Mouse (Mus musculus): ENCODE measurements around the gene Tsga10.
A peak's percentile ranks its signal among the peaks of the same experiment; 100 is the strongest.

Tsga10 gene

GRCm38 (mm10) chr1:37884451-37884850 lies 18.2 kb upstream of the Tsga10 start:
- peaks cover 28% of the 10 kb centered on the region for H3K4me1 ChIP-seq (replicated peaks; ENCODE audit: low read depth, low read length)
- TF ChIP-seq NANOG (IDR thresholded peaks at IDR 0.05; ENCODE audit: borderline replicate concordance, low read length) (no peak), CTCF (conservative IDR thresholded peaks at IDR 0.05; ENCODE audit: low read length) (no peak), POU5F1 (IDR thresholded peaks at IDR 0.05; ENCODE audit: borderline replicate concordance, low read length) (no peak)
- no peaks in the 10 kb centered on the region for H3K9me3 ChIP-seq (ENCODE audit: low read length)
- no peak overlapping the region for H3K4me3 ChIP-seq (replicated peaks; ENCODE audit: low read length)
- peaks cover 75% of the 10 kb centered on the region for H3K36me3 ChIP-seq (ENCODE audit: insufficient read depth, low read length)
- H3K27me3 ChIP-seq (ENCODE audit: insufficient read depth, low read length) = no peaks in the 10 kb centered on the region

GRCm38 (mm10) chr1:37883411-37883810 lies 17.2 kb upstream of the Tsga10 start:
- Histone ChIP-seq H3K36me3 (ENCODE audit: insufficient read depth, low read length) (peaks cover 83% of the 10 kb centered on the region), H3K4me1 (replicated peaks; ENCODE audit: low read depth, low read length) (peaks cover 22% of the 10 kb centered on the region), H3K27me3 (ENCODE audit: insufficient read depth, low read length) (no peaks in the 10 kb centered on the region), H3K9me3 (ENCODE audit: low read length) (no peaks in the 10 kb centered on the region), H3K4me3 (replicated peaks; ENCODE audit: low read length) (no peak overlapping the region)
- TF ChIP-seq CTCF (conservative IDR thresholded peaks at IDR 0.05; ENCODE audit: low read length) (no peak), POU5F1 (IDR thresholded peaks at IDR 0.05; ENCODE audit: borderline replicate concordance, low read length) (no peak), NANOG (IDR thresholded peaks at IDR 0.05; ENCODE audit: borderline replicate concordance, low read length) (no peak)

DNA sequence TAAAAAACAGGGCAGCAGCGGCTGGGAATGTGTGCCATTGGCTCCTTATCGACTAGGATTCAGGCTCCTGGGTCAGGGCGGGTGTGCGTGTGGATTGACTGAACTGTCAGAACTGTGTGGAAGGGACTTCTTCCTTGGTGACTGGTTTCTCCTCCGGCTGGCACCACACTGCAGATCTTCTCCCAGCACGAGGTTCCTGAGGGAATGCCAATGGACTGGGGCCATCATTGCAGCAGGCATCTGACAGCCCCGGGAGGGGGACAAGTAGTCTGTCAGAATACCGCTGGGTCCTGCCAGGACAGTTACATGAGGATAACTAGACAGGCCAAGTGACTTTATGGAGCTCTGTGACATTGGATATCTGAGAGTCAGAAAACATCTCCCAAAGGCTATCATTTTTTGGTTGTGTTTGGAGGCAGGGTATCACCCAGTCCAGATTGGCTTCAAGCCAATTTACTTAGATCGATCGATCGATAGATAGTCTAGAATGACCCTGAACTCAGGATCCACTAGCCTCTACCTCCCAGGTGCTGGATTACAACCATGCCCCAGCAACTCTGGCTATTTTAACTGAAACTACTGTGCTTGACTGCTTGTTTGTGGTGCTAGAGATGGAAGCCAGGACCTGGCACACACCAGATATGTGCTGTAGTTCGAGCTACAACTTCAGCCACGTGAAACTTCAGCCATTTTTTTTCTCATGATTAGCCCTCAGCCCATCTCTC lies 11.7 kb upstream of the Tsga10 start:
- Histone ChIP-seq H3K9me3 (ENCODE audit: low read length) (no peaks in the 10 kb centered on the region), H3K36me3 (ENCODE audit: insufficient read depth, low read length) (peaks cover 80% of the 10 kb centered on the region), H3K27me3 (ENCODE audit: insufficient read depth, low read length) (no peaks in the 10 kb centered on the region), H3K4me1 (replicated peaks; ENCODE audit: low read depth, low read length) (peaks cover 21% of the 10 kb centered on the region), H3K4me3 (replicated peaks; ENCODE audit: low read length) (no peak overlapping the region)
- TF ChIP-seq CTCF (conservative IDR thresholded peaks at IDR 0.05; ENCODE audit: low read length) (no peak), NANOG (IDR thresholded peaks at IDR 0.05; ENCODE audit: borderline replicate concordance, low read length) (no peak), POU5F1 (IDR thresholded peaks at IDR 0.05; ENCODE audit: borderline replicate concordance, low read length) (no peak)

GRCm38 (mm10) chr1:37873157-37873556 lies 6.9 kb upstream of the Tsga10 start:
- Histone ChIP-seq H3K4me3 (replicated peaks; ENCODE audit: low read length) (peak overlapping the region; percentile 81), H3K36me3 (ENCODE audit: insufficient read depth, low read length) (peaks cover 38% of the 10 kb centered on the region), H3K27me3 (ENCODE audit: insufficient read depth, low read length) (peaks cover 7% of the 10 kb centered on the region), H3K9me3 (ENCODE audit: low read length) (no peaks in the 10 kb centered on the region), H3K4me1 (replicated peaks; ENCODE audit: low read depth, low read length) (peaks cover 33% of the 10 kb centered on the region)
- TF ChIP-seq NANOG (IDR thresholded peaks at IDR 0.05; ENCODE audit: borderline replicate concordance, low read length) = no peak

DNA sequence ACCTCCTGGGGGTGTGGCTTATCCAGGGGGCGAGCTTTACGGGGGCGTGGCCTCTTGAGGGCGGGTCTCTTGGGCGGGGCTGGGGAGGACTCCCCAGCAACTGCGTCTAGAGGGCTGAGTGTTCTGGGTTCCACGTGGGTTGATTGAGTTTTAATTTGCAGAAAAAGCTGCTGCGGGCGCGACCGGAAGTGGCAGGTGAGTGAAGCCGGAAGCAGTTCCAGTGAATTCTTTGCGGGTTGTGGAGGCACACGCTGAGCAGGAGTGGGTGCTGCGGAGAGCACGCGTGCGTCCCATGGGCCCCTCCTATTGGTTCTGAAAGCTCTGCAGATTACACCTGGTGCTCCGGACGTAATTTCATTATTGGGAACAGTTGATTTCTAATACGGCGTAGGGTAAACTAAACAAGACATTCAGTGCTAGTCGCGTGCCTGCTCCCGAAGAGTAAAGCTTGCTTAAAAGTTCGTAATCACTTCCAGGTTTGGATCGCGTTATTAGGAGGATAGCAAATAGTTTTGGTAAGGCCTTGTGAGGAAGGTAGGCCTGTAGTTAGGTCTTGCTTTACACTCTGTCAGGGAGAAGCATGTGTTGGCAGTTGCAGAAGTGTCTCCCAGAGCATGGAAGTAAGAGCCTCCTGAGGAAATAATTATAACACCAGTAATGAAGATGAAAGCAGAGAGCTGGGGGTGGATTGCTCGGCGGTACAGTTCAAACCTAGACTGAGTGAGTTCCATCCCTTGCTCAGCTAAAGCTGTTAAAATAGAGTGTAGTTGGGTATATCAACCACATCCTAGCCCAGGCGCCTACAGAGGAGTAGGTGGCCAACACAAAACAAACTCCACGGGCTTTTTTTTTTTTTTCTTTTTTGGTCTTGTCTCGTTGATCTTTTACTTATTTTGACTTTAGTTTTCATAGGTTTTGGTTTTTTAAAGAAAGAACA lies 6.2 kb upstream of the Tsga10 start:
- H3K36me3 ChIP-seq (ENCODE audit: insufficient read depth, low read length) = peaks cover 30% of the 10 kb centered on the region
- TF ChIP-seq CTCF (conservative IDR thresholded peaks at IDR 0.05; ENCODE audit: low read length) = no peak
- TF ChIP-seq NANOG (IDR thresholded peaks at IDR 0.05; ENCODE audit: borderline replicate concordance, low read length) = no peak
- no peak for TF ChIP-seq POU5F1 (IDR thresholded peaks at IDR 0.05; ENCODE audit: borderline replicate concordance, low read length)
- H3K27me3 ChIP-seq (ENCODE audit: insufficient read depth, low read length) = peaks cover 7% of the 10 kb centered on the region
- peak overlapping the region; percentile 81 for H3K4me3 ChIP-seq (replicated peaks; ENCODE audit: low read length)
- peaks cover 28% of the 10 kb centered on the region for H3K4me1 ChIP-seq (replicated peaks; ENCODE audit: low read depth, low read length)
- H3K9me3 ChIP-seq (ENCODE audit: low read length) = no peaks in the 10 kb centered on the region

DNA sequence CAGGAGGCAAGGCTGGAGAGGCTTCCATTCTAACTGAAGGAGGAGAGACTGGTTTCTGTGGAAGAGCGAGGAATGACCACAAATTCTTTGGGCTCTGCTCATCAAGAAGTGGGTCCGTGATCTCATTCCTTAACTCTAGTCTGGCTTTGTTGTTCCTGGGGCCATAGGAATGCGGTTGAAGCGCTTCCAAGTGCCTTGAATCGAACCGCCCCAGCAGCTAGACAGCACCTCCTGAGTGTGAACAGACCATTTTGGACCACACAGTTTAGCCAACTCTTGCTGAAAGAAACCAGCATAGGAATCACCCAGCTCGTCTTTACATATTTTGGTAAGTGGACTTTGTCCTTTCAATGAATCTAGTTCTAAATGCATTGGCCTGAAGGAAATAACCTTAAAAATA lies 5.5 kb upstream of the Tsga10 start, which contains the start of gene Lipt1:
Gene Lipt1, plus strand, starts transcription at position 35 of the 400 bp plus-strand sequence.
- no peaks in the 10 kb centered on the region for H3K9me3 ChIP-seq (ENCODE audit: low read length)
- TF ChIP-seq POU5F1 (IDR thresholded peaks at IDR 0.05; ENCODE audit: borderline replicate concordance, low read length) (no peak), CTCF (conservative IDR thresholded peaks at IDR 0.05; ENCODE audit: low read length) (no peak), NANOG (IDR thresholded peaks at IDR 0.05; ENCODE audit: borderline replicate concordance, low read length) (no peak)
- H3K4me3 ChIP-seq (replicated peaks; ENCODE audit: low read length) = peak within 1 kb of the TSS; percentile 81
- peaks cover 28% of the 10 kb centered on the region for H3K4me1 ChIP-seq (replicated peaks; ENCODE audit: low read depth, low read length)
- peaks cover 24% of the 10 kb centered on the region for H3K36me3 ChIP-seq (ENCODE audit: insufficient read depth, low read length)
- peaks cover 7% of the 10 kb centered on the region for H3K27me3 ChIP-seq (ENCODE audit: insufficient read depth, low read length)

DNA sequence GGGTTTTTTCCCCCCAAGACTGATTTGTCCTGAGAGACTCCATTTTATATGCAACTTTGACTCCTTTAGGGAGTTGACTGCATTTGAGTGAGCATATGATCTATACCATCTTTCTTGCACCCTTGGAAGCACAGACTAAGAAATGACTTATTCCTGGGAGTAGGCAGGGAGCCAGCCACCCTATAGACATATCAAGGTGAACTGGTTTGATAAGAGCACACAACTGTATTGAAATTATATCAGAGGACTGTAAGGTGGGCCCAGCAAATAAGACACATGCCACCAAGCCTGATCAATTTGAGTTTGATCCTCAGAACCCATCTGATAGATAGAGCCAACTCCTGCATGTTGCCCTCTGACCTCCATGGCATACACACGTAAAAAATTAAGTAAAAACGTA lies 3.1 kb upstream of the Tsga10 start:
- H3K27me3 ChIP-seq (ENCODE audit: insufficient read depth, low read length) = peaks cover 7% of the 10 kb centered on the region
- H3K4me1 ChIP-seq (replicated peaks; ENCODE audit: low read depth, low read length) = peaks cover 27% of the 10 kb centered on the region
- H3K4me3 ChIP-seq (replicated peaks; ENCODE audit: low read length) = no peak overlapping the region
- 0 out of 2 replicates have a peak, but pooled peaks cover 4% of the 10 kb centered on the region for H3K36me3 ChIP-seq (ENCODE audit: insufficient read depth, low read length)
- TF ChIP-seq NANOG (IDR thresholded peaks at IDR 0.05; ENCODE audit: borderline replicate concordance, low read length) (no peak), POU5F1 (IDR thresholded peaks at IDR 0.05; ENCODE audit: borderline replicate concordance, low read length) (no peak)
- no peaks in the 10 kb centered on the region for H3K9me3 ChIP-seq (ENCODE audit: low read length)

- Histone ChIP-seq H3K36me3 (ENCODE audit: insufficient read depth, low read length) (no peaks in the 10 kb centered on the region), H3K4me3 (replicated peaks; ENCODE audit: low read length) (no peak overlapping the region), H3K4me1 (replicated peaks; ENCODE audit: low read depth, low read length) (peaks cover 31% of the 10 kb centered on the region), H3K9me3 (ENCODE audit: low read length) (no peaks in the 10 kb centered on the region), H3K27me3 (ENCODE audit: insufficient read depth, low read length) (peaks cover 7% of the 10 kb centered on the region)
- TF ChIP-seq POU5F1 (IDR thresholded peaks at IDR 0.05; ENCODE audit: borderline replicate concordance, low read length) (no peak), NANOG (IDR thresholded peaks at IDR 0.05; ENCODE audit: borderline replicate concordance, low read length) (no peak), CTCF (conservative IDR thresholded peaks at IDR 0.05; ENCODE audit: low read length) (no peak)
Observed at GRCm38 (mm10) chr1:37868640-37869039, 2.4 kb upstream of the Tsga10 start.
